Mouse (Mus musculus): ENCODE data around the gene Atp2b2. TPM values are rescaled to one million over a fixed set of nuclear protein-coding genes. Genes with fewer than 3 reads are reported as not detected.

Gene Atp2b2
- total RNA-seq, 1 experiment, result 0.67 TPM

- TF ChIP-seq HCFC1 (IDR thresholded peaks at IDR 0.05; ENCODE audit: borderline replicate concordance, insufficient read depth, low read length), result no peak; the same call in 1 of the 2 replicates
- no peak for TF ChIP-seq ZNF384 (IDR thresholded peaks at IDR 0.05; ENCODE audit: low read depth, low read length)
- TF ChIP-seq ZC3H11A (IDR thresholded peaks at IDR 0.05; ENCODE audit: borderline replicate concordance, low read depth, low read length), result no peak
- TF ChIP-seq CHD2 (IDR thresholded peaks at IDR 0.05; ENCODE audit: low read depth, low read length), result no peak
- no peak for TF ChIP-seq MAFK (IDR thresholded peaks at IDR 0.05; ENCODE audit: insufficient read depth, low read depth, low read length)
- in situ Hi-C loops (cut with MboI; ENCODE audit: low sequenced_read_pairs in 2 of 2, unreplicated experiment in 2 of 2), result no loop called here
- Histone ChIP-seq H3K4me1 (ENCODE audit: control insufficient read depth in 2 of 2, insufficient read depth in 2 of 2, low read length in 2 of 2, poor library complexity in 1 of 2) (peaks cover 4 to 5% of the 10 kb centered on the region in 2 experiments; a peak in 2 of 4 replicates), H3K9me3 (ENCODE audit: control insufficient read depth, insufficient read depth, low read depth, low read length) (no peaks in the 10 kb centered on the region), H3K4me3 (ENCODE audit: insufficient read depth in 1 of 2, low read depth in 1 of 2, low read length in 2 of 2, poor library complexity in 1 of 2, severe bottlenecking in 1 of 2) (peak overlapping the region; percentile 97 to 98), H3K36me3 (ENCODE audit: control insufficient read depth, insufficient read depth, low read length, poor library complexity, severe bottlenecking) (peaks cover 21% of the 10 kb centered on the region), H3K27ac (ENCODE audit: insufficient read depth, low read depth, low read length, poor library complexity, severe bottlenecking) (peak overlapping the region; percentile 38), H3K9ac (ENCODE audit: insufficient read depth, low read depth, low read length, poor library complexity, severe bottlenecking) (peak overlapping the region; percentile 93)
- DNase-seq (ENCODE audit: low read depth, low spot score), result no peak
Observed at GRCm38 (mm10) chr6:113697222-113698205, 344.9 kb downstream of the Atp2b2 start.

- in situ Hi-C loops (cut with MboI; ENCODE audit: low sequenced_read_pairs in 2 of 2, unreplicated experiment in 2 of 2), result no loop called here
Observed at GRCm38 (mm10) chr6:113696582-113697221, 345.7 kb downstream of the Atp2b2 start, which contains the start of gene Tatdn2. Gene Tatdn2, plus strand, starts transcription at chr6:113697050.

GRCm38 (mm10) chr6:113695766-113696355 is 346.6 kb downstream of the Atp2b2 start:
- H3K9ac ChIP-seq (ENCODE audit: insufficient read depth, low read depth, low read length, poor library complexity, severe bottlenecking), result peak overlapping the region; percentile 63; the same call in 1 of the 2 replicates
- peaks cover 15% of the 10 kb centered on the region for H3K36me3 ChIP-seq (ENCODE audit: control insufficient read depth, insufficient read depth, low read length, poor library complexity, severe bottlenecking)
- TF ChIP-seq CHD2 (IDR thresholded peaks at IDR 0.05; ENCODE audit: low read depth, low read length), result no peak
- peak; percentile 79 for TF ChIP-seq ZNF384 (IDR thresholded peaks at IDR 0.05; ENCODE audit: low read depth, low read length)
- no peak for DNase-seq (ENCODE audit: low read depth, low spot score)
- in situ Hi-C loops (cut with MboI; ENCODE audit: low sequenced_read_pairs in 2 of 2, unreplicated experiment in 2 of 2), result no loop called here
- H3K27ac ChIP-seq (ENCODE audit: insufficient read depth, low read depth, low read length, poor library complexity, severe bottlenecking), result peak overlapping the region; percentile 82; the same call in 1 of the 2 replicates
- H3K4me1 ChIP-seq (ENCODE audit: control insufficient read depth in 2 of 2, insufficient read depth in 2 of 2, low read length in 2 of 2, poor library complexity in 1 of 2), result peaks cover 7 to 8% of the 10 kb centered on the region in 2 experiments; a peak in 3 of 4 replicates
- peak overlapping the region; percentile 41 to 48; a peak in 3 of 4 replicates for H3K4me3 ChIP-seq (ENCODE audit: insufficient read depth in 1 of 2, low read depth in 1 of 2, low read length in 2 of 2, poor library complexity in 1 of 2, severe bottlenecking in 1 of 2)
- no peaks in the 10 kb centered on the region for H3K9me3 ChIP-seq (ENCODE audit: control insufficient read depth, insufficient read depth, low read depth, low read length)

More at GRCm38 (mm10) chr6:113696582-113697221, 345.7 kb downstream of the Atp2b2 start, which contains the start of gene Tatdn2:
- Histone ChIP-seq H3K27ac (ENCODE audit: insufficient read depth, low read depth, low read length, poor library complexity, severe bottlenecking) (peak within 1 kb of the TSS; percentile 82), H3K9me3 (ENCODE audit: control insufficient read depth, insufficient read depth, low read depth, low read length) (no peaks in the 10 kb centered on the region), H3K9ac (ENCODE audit: insufficient read depth, low read depth, low read length, poor library complexity, severe bottlenecking) (peak within 1 kb of the TSS; percentile 93), H3K4me3 (ENCODE audit: insufficient read depth in 1 of 2, low read depth in 1 of 2, low read length in 2 of 2, poor library complexity in 1 of 2, severe bottlenecking in 1 of 2) (peak within 1 kb of the TSS; percentile 97 to 98), H3K36me3 (ENCODE audit: control insufficient read depth, insufficient read depth, low read length, poor library complexity, severe bottlenecking) (peaks cover 20% of the 10 kb centered on the region), H3K4me1 (ENCODE audit: control insufficient read depth in 2 of 2, insufficient read depth in 2 of 2, low read length in 2 of 2, poor library complexity in 1 of 2) (peaks cover 4 to 5% of the 10 kb centered on the region in 2 experiments; a peak in 2 of 4 replicates)
- no peak for TF ChIP-seq MAFK (IDR thresholded peaks at IDR 0.05; ENCODE audit: insufficient read depth, low read depth, low read length)
- 0 out of 2 replicates have a peak, but pooled peaks have one; percentile 47 for TF ChIP-seq CHD2 (IDR thresholded peaks at IDR 0.05; ENCODE audit: low read depth, low read length)
- TF ChIP-seq ZNF384 (IDR thresholded peaks at IDR 0.05; ENCODE audit: low read depth, low read length), result peak; percentile 96
- TF ChIP-seq HCFC1 (IDR thresholded peaks at IDR 0.05; ENCODE audit: borderline replicate concordance, insufficient read depth, low read length), result peak; percentile 61; the same call in 1 of the 2 replicates
- DNase-seq (ENCODE audit: low read depth, low spot score), result peak; percentile 88

GRCm38 (mm10) chr6:113695203-113695602 is 347.2 kb downstream of the Atp2b2 start:
- peaks cover 8% of the 10 kb centered on the region in 2 experiments; a peak in 3 of 4 replicates for H3K4me1 ChIP-seq (ENCODE audit: control insufficient read depth in 2 of 2, insufficient read depth in 2 of 2, low read length in 2 of 2, poor library complexity in 1 of 2)

More at GRCm38 (mm10) chr6:113695203-113695602, 347.2 kb downstream of the Atp2b2 start:
- TF ChIP-seq MAFK (IDR thresholded peaks at IDR 0.05; ENCODE audit: insufficient read depth, low read depth, low read length), result no peak
- no peak for TF ChIP-seq CHD2 (IDR thresholded peaks at IDR 0.05; ENCODE audit: low read depth, low read length)
- no peak for TF ChIP-seq ZNF384 (IDR thresholded peaks at IDR 0.05; ENCODE audit: low read depth, low read length)
- TF ChIP-seq HCFC1 (IDR thresholded peaks at IDR 0.05; ENCODE audit: borderline replicate concordance, insufficient read depth, low read length), result no peak
- TF ChIP-seq ZC3H11A (IDR thresholded peaks at IDR 0.05; ENCODE audit: borderline replicate concordance, low read depth, low read length), result no peak
- Histone ChIP-seq H3K27ac (ENCODE audit: insufficient read depth, low read depth, low read length, poor library complexity, severe bottlenecking) (no peak overlapping the region), H3K9me3 (ENCODE audit: control insufficient read depth, insufficient read depth, low read depth, low read length) (no peaks in the 10 kb centered on the region), H3K9ac (ENCODE audit: insufficient read depth, low read depth, low read length, poor library complexity, severe bottlenecking) (no peak overlapping the region; the same call in 1 of the 2 replicates), H3K36me3 (ENCODE audit: control insufficient read depth, insufficient read depth, low read length, poor library complexity, severe bottlenecking) (peaks cover 13% of the 10 kb centered on the region), H3K4me3 (ENCODE audit: insufficient read depth in 1 of 2, low read depth in 1 of 2, low read length in 2 of 2, poor library complexity in 1 of 2, severe bottlenecking in 1 of 2) (no peak overlapping the region)
- no peak for DNase-seq (ENCODE audit: low read depth, low spot score)
- in situ Hi-C loops (cut with MboI; ENCODE audit: low sequenced_read_pairs in 2 of 2, unreplicated experiment in 2 of 2), result no loop called here

Other genes starting within 250 kb of the Atp2b2 start
- 0.05 and 0.13 TPM in 2 replicates for gene Slc6a11, start 88.6 kb upstream of the Atp2b2 start, total RNA-seq (2012; rRNA removed)
- 10.3 and 10.6 TPM in 2 replicates for gene Slc6a1, start 240.0 kb upstream of the Atp2b2 start, total RNA-seq (2012; rRNA removed)